Mouse (Mus musculus) hindbrain, embryonic 10.5 days (tissue): ENCODE results near the gene Fam83d. TPM values are rescaled to one million over a fixed set of nuclear protein-coding genes. Genes with fewer than 3 reads are reported as not detected.

Source experiments
- DNase-seq: peaks from one replicate; pipeline ENCODE4 v3.0.0-alpha.2; 2017; ENCODE audit warnings: low spot score
- H3K27ac ChIP-seq: fragments of 300-500 bp; sonication (generic); 2 replicates; pipeline ENCODE4 v1.5.1; 2016; ENCODE audit warnings: mild to moderate bottlenecking, moderate library complexity
- H3K27me3 ChIP-seq: fragments of 300-500 bp; sonication (generic); 2 replicates; pipeline ENCODE4 v1.6.1; 2016; ENCODE audit warnings: mild to moderate bottlenecking; ENCODE audit not compliant: poor library complexity, insufficient read depth, severe bottlenecking
- H3K36me3 ChIP-seq: fragments of 300-500 bp; sonication (generic); 2 replicates; pipeline ENCODE4 v1.6.1; 2016; ENCODE audit warnings: mild to moderate bottlenecking, moderate library complexity
- H3K4me1 ChIP-seq: fragments of 300-500 bp; sonication (generic); replicated peaks from 2 replicates; pipeline ENCODE4 v1.6.1; 2016; ENCODE audit warnings: mild to moderate bottlenecking
- H3K4me3 ChIP-seq: fragments of 300-500 bp; sonication (generic); 2 replicates; pipeline ENCODE4 v1.5.1; 2016; ENCODE audit warnings: mild to moderate bottlenecking, moderate library complexity
- H3K9me3 ChIP-seq: fragments of 300-500 bp; sonication (generic); 2 replicates; pipeline ENCODE4 v1.6.1; 2016; ENCODE audit warnings: mild to moderate bottlenecking, moderate library complexity
- WGBS: fragments of 180-500 bp; shearing (Covaris S2); methylation state at CpG from one replicate; pipeline ENCODE4 v1.1.7; 2016; 5-methylcytosine and 5-hydroxymethylcytosine counted together
- polyA plus RNA-seq: library from polyadenylated mRNA; unstranded; fragments of >200 nt; fragmentation: Nextera tagmentation; extraction: Ambion mirVana; gene quantifications from 2 replicates; pipeline ENCODE4 v1.2.1, GENCODE M21; 2016

Fam83d gene
- polyA plus RNA-seq, 1 experiment from 2014 or later, result 46.8 TPM

DNA sequence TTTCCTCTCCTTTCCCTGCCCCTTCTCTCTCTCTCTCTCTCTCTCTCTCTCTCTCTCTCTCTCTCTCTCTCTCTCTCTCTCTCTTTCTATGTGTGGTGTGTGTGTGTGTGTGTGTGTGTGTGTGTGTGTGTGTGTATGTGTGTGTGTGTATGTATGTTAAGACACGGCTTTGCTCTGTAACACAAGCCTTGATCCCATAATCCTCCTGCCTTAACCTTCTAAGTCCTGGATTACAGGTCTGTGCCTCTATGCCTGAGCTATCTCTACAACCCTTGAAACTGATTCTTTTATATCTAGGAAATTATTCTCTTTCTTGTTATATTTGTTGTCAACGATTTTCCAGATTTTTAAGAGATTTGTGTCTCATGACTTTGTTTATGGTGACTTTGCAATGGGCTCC lies 7.7 kb upstream of the Fam83d start:
- 0 out of 2 replicates have a peak, but pooled peaks cover 8% of the 10 kb centered on the region for H3K36me3 ChIP-seq
- 85% methylated on average over 2 of the region's 2 CpGs for WGBS
- H3K27ac ChIP-seq, result no peak overlapping the region
- H3K9me3 ChIP-seq, result no peaks in the 10 kb centered on the region
- H3K4me1 ChIP-seq, result 0 out of 2 replicates have a peak, but pooled peaks cover 3% of the 10 kb centered on the region
- no peaks in the 10 kb centered on the region for H3K27me3 ChIP-seq
- no peak for DNase-seq
- no peak overlapping the region for H3K4me3 ChIP-seq

GRCm38 (mm10) chr2:158762339-158762738 lies 5.6 kb upstream of the Fam83d start:
- Histone ChIP-seq H3K36me3 (0 out of 2 replicates have a peak, but pooled peaks cover 8% of the 10 kb centered on the region), H3K9me3 (no peaks in the 10 kb centered on the region), H3K4me1 (peaks cover 6% of the 10 kb centered on the region; the same call in 1 of the 2 replicates), H3K27me3 (no peaks in the 10 kb centered on the region), H3K27ac (no peak overlapping the region), H3K4me3 (no peak overlapping the region)
- DNase-seq, result no peak
- 89% methylated on average over 5 of the region's 5 CpGs for WGBS

DNA sequence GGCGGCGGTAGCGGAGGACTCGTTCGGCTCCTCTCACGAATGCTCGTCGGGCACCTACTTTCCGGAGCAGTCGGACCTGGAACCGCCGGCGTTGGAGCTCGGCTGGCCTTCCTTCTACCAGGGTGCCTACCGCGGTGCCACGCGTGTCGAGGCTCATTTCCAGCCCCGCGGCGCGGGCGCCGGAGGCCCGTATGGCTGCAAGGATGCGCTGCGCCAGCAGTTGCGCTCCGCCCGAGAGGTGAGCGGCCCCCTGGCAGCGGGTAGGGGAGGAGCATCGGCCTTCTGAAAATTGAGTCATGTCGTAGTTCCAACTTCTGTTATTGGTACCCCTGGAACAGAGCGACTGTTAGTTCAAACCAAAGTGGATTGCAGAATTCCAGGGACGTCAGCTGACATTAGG lies 457 bp downstream of the Fam83d start:
- peaks cover 25% of the 10 kb centered on the region for H3K36me3 ChIP-seq
- under 1% methylated on average over 37 of the region's 37 CpGs for WGBS
- peaks cover 50% of the 10 kb centered on the region for H3K4me1 ChIP-seq
- peak overlapping the region; percentile 93 for H3K27ac ChIP-seq
- H3K27me3 ChIP-seq, result no peaks in the 10 kb centered on the region
- peak overlapping the region; percentile 91 for H3K4me3 ChIP-seq
- no peak for DNase-seq
- no peaks in the 10 kb centered on the region for H3K9me3 ChIP-seq

GRCm38 (mm10) chr2:158768771-158769170 lies 878 bp downstream of the Fam83d start:
- peak overlapping the region; percentile 93 for H3K27ac ChIP-seq
- no peak for DNase-seq
- H3K4me3 ChIP-seq, result peak overlapping the region; percentile 91
- peaks cover 50% of the 10 kb centered on the region for H3K4me1 ChIP-seq
- H3K27me3 ChIP-seq, result no peaks in the 10 kb centered on the region
- H3K9me3 ChIP-seq, result no peaks in the 10 kb centered on the region
- peaks cover 29% of the 10 kb centered on the region for H3K36me3 ChIP-seq
- WGBS, result 18% methylated on average over 5 of the region's 5 CpGs

DNA sequence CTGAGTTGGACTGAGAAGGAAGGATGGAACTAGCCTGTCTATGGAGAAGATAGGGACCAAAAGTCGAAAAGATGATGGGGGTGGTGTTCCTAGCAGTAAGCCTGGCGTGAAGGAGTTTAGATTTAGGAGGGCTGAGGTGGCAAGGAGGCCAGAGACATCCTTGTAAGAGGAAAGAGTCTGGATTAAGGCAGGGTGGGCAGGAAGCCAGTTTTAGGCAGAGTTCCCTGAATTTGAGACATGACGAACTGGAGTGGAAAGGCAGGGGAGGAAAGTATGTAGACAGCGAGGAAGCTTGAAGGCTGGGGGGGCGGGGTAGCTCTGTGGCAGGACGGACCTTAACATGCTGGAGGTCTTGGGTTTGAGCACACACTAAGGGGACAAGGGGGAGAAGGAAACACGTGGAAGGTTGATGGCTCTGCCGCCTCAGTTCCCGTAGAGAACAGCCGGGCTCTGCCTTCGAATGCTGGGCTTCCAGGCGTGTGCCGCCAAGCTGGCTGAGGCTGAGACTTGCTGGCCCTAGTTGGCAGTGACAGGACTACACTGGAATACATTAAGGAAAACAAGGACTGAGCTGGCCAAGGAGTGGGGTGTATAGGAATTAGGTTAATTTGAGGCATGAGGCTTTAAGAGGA lies 2.3 kb downstream of the Fam83d start:
- no peak overlapping the region for H3K27ac ChIP-seq
- no peaks in the 10 kb centered on the region for H3K9me3 ChIP-seq
- no peaks in the 10 kb centered on the region for H3K27me3 ChIP-seq
- H3K4me1 ChIP-seq, result peaks cover 53% of the 10 kb centered on the region
- no peak for DNase-seq
- WGBS, result 61% methylated on average over 13 of the region's 13 CpGs
- H3K36me3 ChIP-seq, result peaks cover 39% of the 10 kb centered on the region
- peak overlapping the region; percentile 91 for H3K4me3 ChIP-seq

DNA sequence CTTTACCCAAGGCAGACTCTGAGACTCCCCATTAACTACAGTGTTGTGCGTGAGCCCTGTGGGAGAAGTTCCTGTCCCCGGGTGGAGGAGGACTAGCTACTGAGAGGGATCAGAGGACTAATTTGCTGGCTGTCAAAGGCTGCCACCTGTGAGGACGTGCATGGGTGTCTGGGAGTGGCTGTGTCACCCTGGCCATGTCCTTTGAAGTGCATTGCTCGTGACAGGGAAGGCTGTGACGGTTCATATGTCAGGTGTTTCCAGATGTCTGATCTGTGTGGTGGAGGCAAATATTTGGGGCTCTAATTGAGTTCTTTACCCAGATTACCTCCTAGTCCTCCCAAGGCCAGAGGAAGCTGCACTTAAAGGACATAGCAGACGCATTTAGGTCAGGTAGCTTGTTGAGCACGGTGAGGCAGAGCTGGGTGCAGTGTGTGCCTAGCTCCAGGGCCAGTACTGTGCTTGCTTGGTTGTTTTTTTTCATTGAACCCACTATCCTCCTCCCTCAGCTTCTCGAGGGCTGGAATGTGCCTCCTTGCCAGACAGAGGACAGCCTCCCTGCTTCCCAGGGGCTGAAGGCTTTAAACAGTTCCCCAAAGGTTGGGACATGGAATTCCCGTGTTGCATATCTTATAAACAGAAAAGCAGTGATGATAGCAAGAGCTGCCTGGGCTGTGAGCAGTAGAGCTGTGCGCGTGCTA lies 3.3 kb downstream of the Fam83d start:
- H3K27me3 ChIP-seq, result no peaks in the 10 kb centered on the region
- H3K9me3 ChIP-seq, result no peaks in the 10 kb centered on the region
- WGBS, result 61% methylated on average over 11 of the region's 11 CpGs
- no peak overlapping the region for H3K27ac ChIP-seq
- peak overlapping the region; percentile 91 for H3K4me3 ChIP-seq
- no peak for DNase-seq
- peaks cover 53% of the 10 kb centered on the region for H3K4me1 ChIP-seq
- peaks cover 48% of the 10 kb centered on the region for H3K36me3 ChIP-seq

- Histone ChIP-seq H3K27me3 (no peaks in the 10 kb centered on the region), H3K27ac (no peak overlapping the region), H3K9me3 (no peaks in the 10 kb centered on the region), H3K36me3 (peaks cover 63% of the 10 kb centered on the region), H3K4me1 (peaks cover 60% of the 10 kb centered on the region), H3K4me3 (no peak overlapping the region)
- WGBS, result 91% methylated on average over 13 of the region's 13 CpGs
- no peak for DNase-seq
Observed at GRCm38 (mm10) chr2:158772808-158773207, 4.9 kb downstream of the Fam83d start.

DNA sequence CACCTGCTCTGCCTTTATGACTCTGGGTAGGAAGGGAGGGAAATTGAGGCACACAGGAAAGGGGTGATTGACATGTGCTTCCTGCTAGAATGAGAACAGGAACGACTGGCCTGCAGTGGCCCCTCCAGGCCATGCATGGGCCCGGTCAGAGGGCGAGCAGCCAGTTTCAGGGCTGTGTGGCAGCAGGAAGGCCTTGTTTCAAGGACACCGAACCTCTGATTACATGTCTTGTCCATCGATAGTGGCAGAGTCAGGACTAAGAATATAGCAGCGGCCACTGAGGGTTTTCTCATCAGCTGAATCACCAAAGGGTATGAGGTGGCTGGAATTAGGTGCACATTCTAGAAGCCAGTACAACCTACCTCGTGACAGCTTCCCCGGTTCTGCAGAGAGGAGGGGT lies 7.0 kb downstream of the Fam83d start:
- DNase-seq, result no peak
- Histone ChIP-seq H3K36me3 (peaks cover 84% of the 10 kb centered on the region), H3K27me3 (no peaks in the 10 kb centered on the region), H3K9me3 (no peaks in the 10 kb centered on the region), H3K4me1 (peaks cover 45% of the 10 kb centered on the region), H3K27ac (no peak overlapping the region), H3K4me3 (no peak overlapping the region)
- 84% methylated on average over 8 of the region's 8 CpGs for WGBS

- Histone ChIP-seq H3K9me3 (no peaks in the 10 kb centered on the region), H3K27me3 (no peaks in the 10 kb centered on the region), H3K27ac (no peak overlapping the region), H3K4me1 (peaks cover 27% of the 10 kb centered on the region), H3K4me3 (no peak overlapping the region), H3K36me3 (peaks cover 94% of the 10 kb centered on the region)
- DNase-seq, result no peak
- WGBS, result 92% methylated on average over 4 of the region's 4 CpGs
Observed at GRCm38 (mm10) chr2:158776716-158777115, 8.8 kb downstream of the Fam83d start.

- Histone ChIP-seq H3K27me3 (no peaks in the 10 kb centered on the region), H3K9me3 (no peaks in the 10 kb centered on the region), H3K36me3 (peaks cover 94% of the 10 kb centered on the region), H3K4me3 (no peak overlapping the region), H3K27ac (no peak overlapping the region), H3K4me1 (peaks cover 19% of the 10 kb centered on the region)
- DNase-seq, result no peak
- WGBS, result 79% methylated on average over 6 of the region's 6 CpGs
Observed at GRCm38 (mm10) chr2:158777490-158777889, 9.6 kb downstream of the Fam83d start.

GRCm38 (mm10) chr2:158778349-158778748 lies 10.5 kb downstream of the Fam83d start:
- Histone ChIP-seq H3K36me3 (peaks cover 94% of the 10 kb centered on the region), H3K9me3 (no peaks in the 10 kb centered on the region), H3K4me3 (no peak overlapping the region), H3K27ac (no peak overlapping the region), H3K27me3 (no peaks in the 10 kb centered on the region), H3K4me1 (peaks cover 18% of the 10 kb centered on the region)
- DNase-seq, result no peak
- 87% methylated on average over 7 of the region's 7 CpGs for WGBS

DNA sequence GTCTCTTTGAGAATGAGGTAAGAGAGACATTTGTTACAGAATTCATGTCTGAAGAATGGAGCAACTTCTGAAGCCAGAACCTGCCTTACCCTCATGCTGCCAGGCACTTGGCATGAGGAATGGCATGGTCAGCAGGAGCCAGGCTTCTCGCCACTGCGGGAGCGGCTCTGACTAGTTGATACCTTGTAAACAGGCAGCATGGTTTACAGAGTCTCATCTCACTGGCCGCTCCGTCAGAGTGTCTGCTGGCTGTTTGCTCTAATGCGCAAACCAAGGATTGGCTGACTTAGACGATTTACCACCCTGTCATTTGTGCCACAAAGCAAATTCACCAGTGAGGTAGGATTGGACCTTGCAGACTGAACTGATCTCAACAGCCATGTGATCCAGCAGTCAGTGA lies 13.2 kb downstream of the Fam83d start:
- H3K4me3 ChIP-seq, result no peak overlapping the region
- no peaks in the 10 kb centered on the region for H3K9me3 ChIP-seq
- no peak overlapping the region for H3K27ac ChIP-seq
- H3K4me1 ChIP-seq, result peaks cover 14% of the 10 kb centered on the region; the same call in 1 of the 2 replicates
- H3K27me3 ChIP-seq, result no peaks in the 10 kb centered on the region
- peaks cover 99% of the 10 kb centered on the region for H3K36me3 ChIP-seq
- DNase-seq, result no peak
- WGBS, result 94% methylated on average over 7 of the region's 7 CpGs
